Mouse (Mus musculus) retina, postnatal 7 days (tissue): ENCODE measurements at regions not wholly inside any gene's neighbourhood (a gene's known extent, or its start where the extent isn't known, plus 50 kb on each side); places are given as distances from the start of the nearest gene placed in this dataset.

Experiments
- DNase-seq: peaks from one replicate; pipeline ENCODE4 v3.0.0-alpha.2; 2012; ENCODE audit warnings: low read depth, low spot score

- DNase-seq, result no peak
Observed at GRCm38 (mm10) chr13:73405720-73406629, 61.0 kb upstream of the Lpcat1 start.

GRCm38 (mm10) chr13:73400921-73401320 lies 66.1 kb upstream of the Lpcat1 start:
- DNase-seq, result no peak

DNA sequence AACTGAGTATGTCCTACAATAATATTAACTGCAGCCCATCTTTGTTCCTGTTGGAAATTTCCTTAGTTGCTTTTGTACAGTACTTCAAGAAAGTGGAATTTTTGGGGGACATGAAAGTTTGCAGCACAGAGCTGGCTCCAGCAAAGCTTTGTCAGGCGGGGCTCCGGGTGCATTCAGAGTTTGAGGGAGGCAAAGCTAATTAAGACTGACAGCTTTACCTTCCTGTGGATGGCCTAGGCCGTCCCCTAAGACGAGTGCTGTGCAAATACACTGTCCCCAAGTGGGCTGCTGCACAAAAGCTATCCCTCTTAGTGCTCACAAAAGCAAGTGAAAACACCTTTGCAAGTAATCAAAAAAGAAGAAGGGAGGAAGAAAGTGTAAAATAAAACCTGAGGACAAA lies 68.7 kb upstream of the Ndufs6 start:
- DNase-seq, result no peak

DNA sequence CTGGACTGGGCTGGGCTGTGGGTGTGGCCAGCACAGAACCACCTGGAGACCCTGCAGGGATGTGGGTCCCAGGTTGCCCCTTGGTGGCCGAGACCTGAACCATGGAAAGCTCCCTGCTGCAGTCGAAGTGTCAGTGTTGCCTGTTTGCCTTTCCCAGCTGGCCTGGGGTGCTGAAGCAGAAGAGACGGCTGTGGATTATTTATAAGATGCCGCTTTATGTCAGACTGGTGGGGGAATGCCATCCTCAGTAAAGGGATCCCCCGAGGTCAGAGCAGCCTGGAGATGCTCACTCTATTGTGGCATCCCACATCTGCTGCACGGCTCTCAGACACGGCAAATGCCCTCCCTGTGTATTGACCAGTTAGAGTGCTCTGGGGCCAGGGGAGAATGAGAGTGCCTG lies 67.5 kb upstream of the Ndufs6 start:
- no peak for DNase-seq

GRCm38 (mm10) chr13:73389051-73389450 lies 60.7 kb upstream of the Ndufs6 start:
- DNase-seq, result no peak

GRCm38 (mm10) chr13:73383585-73383984 lies 55.2 kb upstream of the Ndufs6 start:
- peak; percentile 19 for DNase-seq
